Mouse (Mus musculus) myocyte (in vitro differentiated cells): ENCODE measurements around the gene Dtx2. TPM values are rescaled to one million over a fixed set of nuclear protein-coding genes. Genes with fewer than 3 reads are reported as not detected.
A peak's percentile ranks its signal among the peaks of the same experiment; 100 is the strongest.

Experiments used
- H3K27me3 ChIP-seq: one replicate; pipeline ENCODE4 v1.6.1; 2011; ENCODE audit not compliant: control insufficient read depth, insufficient read depth, insufficient read length
- H3K36me3 ChIP-seq: one replicate; pipeline ENCODE4 v1.6.1; 2011; ENCODE audit not compliant: control insufficient read depth, insufficient read depth
- H3K4me2 ChIP-seq: one replicate; pipeline ENCODE4 v1.6.1; 2011; ENCODE audit warnings: low read depth, control low read depth
- H3K4me3 ChIP-seq: one replicate; pipeline ENCODE4 v1.5.1; 2011; ENCODE audit warnings: mild to moderate bottlenecking, control low read depth, moderate library complexity
- H3K79me2 ChIP-seq: one replicate; pipeline ENCODE4 v1.6.1; 2011; ENCODE audit not compliant: control insufficient read depth, insufficient read depth
- H3ac ChIP-seq: one replicate; pipeline ENCODE4 v1.6.1; 2011; ENCODE audit not compliant: control insufficient read depth, insufficient read length
- CEBPB ChIP-seq: IDR thresholded peaks from 2 replicates; pipeline ENCODE4 v1.6.1; 2011; ENCODE audit warnings: mild to moderate bottlenecking, moderate library complexity; ENCODE audit not compliant: poor library complexity, insufficient read depth, severe bottlenecking
- E2F4 ChIP-seq: IDR thresholded peaks from one replicate; pipeline ENCODE4 v1.6.1; 2011; ENCODE audit warnings: mild to moderate bottlenecking, control low read depth, moderate library complexity; ENCODE audit not compliant: insufficient read depth
- MAX ChIP-seq: IDR thresholded peaks from one replicate; pipeline ENCODE4 v1.6.1; 2011; ENCODE audit warnings: low read depth, mild to moderate bottlenecking, control low read depth
- MYOD1 ChIP-seq, 3 experiments: IDR thresholded peaks; one replicate each; pipeline ENCODE4 v1.6.1; 2011; ENCODE audit warnings: control low read depth in 2 of 3, low read depth in 2 of 3, mild to moderate bottlenecking in 2 of 3, moderate library complexity in 1 of 3; ENCODE audit not compliant: insufficient read length in 2 of 3, control insufficient read depth in 1 of 3
- MYOG ChIP-seq, 3 experiments: IDR thresholded peaks; one replicate each; pipeline ENCODE4 v1.6.1; 2011; ENCODE audit warnings: control low read depth in 2 of 3, low read depth in 2 of 3, mild to moderate bottlenecking in 2 of 3; ENCODE audit not compliant: insufficient read length in 2 of 3, control insufficient read depth in 1 of 3, insufficient read depth in 1 of 3
- POLR2A ChIP-seq: IDR thresholded peaks from one replicate; pipeline ENCODE4 v1.6.1; 2011; ENCODE audit warnings: low read depth, mild to moderate bottlenecking, control low read depth, moderate library complexity; ENCODE audit not compliant: insufficient read length
- POLR2AphosphoS2 ChIP-seq: IDR thresholded peaks from one replicate; pipeline ENCODE4 v1.6.1; 2011; ENCODE audit warnings: low read depth, control low read depth; ENCODE audit not compliant: insufficient read length
- REST ChIP-seq: IDR thresholded peaks from one replicate; pipeline ENCODE4 v1.6.1; 2011; ENCODE audit warnings: mild to moderate bottlenecking, control low read depth, moderate library complexity; ENCODE audit not compliant: insufficient read depth, insufficient read length
- SRF ChIP-seq: IDR thresholded peaks from one replicate; pipeline ENCODE4 v1.6.1; 2011; ENCODE audit warnings: low read depth; ENCODE audit not compliant: control insufficient read depth, insufficient read length
- TCF12 ChIP-seq: IDR thresholded peaks from one replicate; pipeline ENCODE4 v1.6.1; 2011; ENCODE audit warnings: mild to moderate bottlenecking, control low read depth; ENCODE audit not compliant: poor library complexity, insufficient read depth, severe bottlenecking
- TCF3 ChIP-seq: IDR thresholded peaks from one replicate; pipeline ENCODE4 v1.6.1; 2011; ENCODE audit warnings: low read depth, control low read depth; ENCODE audit not compliant: insufficient read length
- USF1 ChIP-seq: IDR thresholded peaks from one replicate; pipeline ENCODE4 v1.6.1; 2011; ENCODE audit warnings: low read depth, mild to moderate bottlenecking, control low read depth, moderate library complexity
- polyA plus RNA-seq: library from polyadenylated mRNA; unstranded; fragments of >200 nt; fragmentation: generic; extraction: Trizol; gene quantifications from one replicate; pipeline ENCODE4 v1.2.1, GENCODE M21; 2012; ENCODE audit warnings: missing spikeins

The Dtx2 gene
- polyA plus RNA-seq, 1 experiment, result 18.3 TPM

DNA sequence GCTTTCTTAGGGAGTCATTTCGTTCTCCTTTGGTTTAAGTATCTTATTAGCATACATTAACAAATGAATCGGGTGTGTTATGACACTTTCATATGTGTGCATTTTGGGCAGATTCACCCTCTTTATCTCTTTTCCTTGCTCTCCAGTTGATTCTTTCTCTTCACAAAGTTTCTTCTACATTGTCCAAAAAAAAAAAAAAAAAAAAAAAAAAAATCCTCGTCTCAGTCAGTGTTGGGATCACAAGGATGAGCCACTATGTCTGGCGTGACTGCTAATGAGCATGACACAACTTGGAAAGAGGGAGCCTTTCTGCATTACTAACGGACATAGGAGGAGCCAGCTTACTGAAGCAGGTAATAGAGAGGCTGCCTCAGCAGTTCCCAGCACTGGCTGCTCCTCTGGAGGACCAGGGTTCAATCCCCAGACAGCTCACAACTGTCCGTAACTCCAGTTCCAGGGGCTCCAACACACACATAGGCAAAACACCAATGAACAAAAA is 10.0 kb upstream of the Dtx2 start:
- Histone ChIP-seq H3K79me2 (no peaks in the 10 kb centered on the region), H3ac (no peak overlapping the region), H3K4me2 (no peak overlapping the region), H3K36me3 (no peaks in the 10 kb centered on the region), H3K27me3 (no peaks in the 10 kb centered on the region), H3K4me3 (no peak overlapping the region)
- no peak for TF ChIP-seq TCF12
- no peak for TF ChIP-seq REST
- no peak for TF ChIP-seq SRF
- no peak for TF ChIP-seq POLR2A
- no peak for TF ChIP-seq MYOG (IDR thresholded peaks at IDR 0.05; ENCODE audit: control insufficient read depth in 1 of 3, insufficient read depth in 1 of 3, insufficient read length in 2 of 3, low read depth in 2 of 3)
- TF ChIP-seq CEBPB, result no peak
- TF ChIP-seq MAX, result no peak
- TF ChIP-seq TCF3, result no peak
- TF ChIP-seq MYOD1 (IDR thresholded peaks at IDR 0.05; ENCODE audit: control insufficient read depth in 1 of 3, insufficient read length in 2 of 3, low read depth in 2 of 3), result no peak
- TF ChIP-seq POLR2AphosphoS2, result no peak

DNA sequence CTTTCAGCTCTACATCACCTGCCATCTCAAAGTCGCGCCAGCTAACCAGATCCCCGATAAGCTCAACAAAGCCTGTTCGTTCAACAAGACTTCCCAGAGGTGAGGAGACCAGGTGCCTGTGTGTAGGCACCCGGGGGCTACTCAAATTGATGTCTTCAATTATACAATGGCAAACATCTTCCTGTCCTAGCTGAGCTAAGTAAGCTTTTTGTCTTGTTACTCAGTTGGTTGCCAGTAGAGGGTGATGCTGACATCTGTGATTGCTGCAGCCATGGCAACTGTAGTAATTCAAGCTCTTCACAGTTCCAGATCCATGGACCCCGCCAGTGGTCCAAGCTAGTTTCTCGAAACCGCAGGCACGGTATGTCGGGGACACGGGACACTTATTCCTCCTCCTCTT is 7.4 kb upstream of the Dtx2 start:
- Histone ChIP-seq H3K27me3 (no peaks in the 10 kb centered on the region), H3K36me3 (no peaks in the 10 kb centered on the region), H3K4me3 (no peak overlapping the region), H3K4me2 (no peak overlapping the region), H3K79me2 (no peaks in the 10 kb centered on the region), H3ac (no peak overlapping the region)
- TF ChIP-seq TCF3 (no peak), USF1 (no peak), POLR2A (no peak), MYOG (IDR thresholded peaks at IDR 0.05; ENCODE audit: control insufficient read depth in 1 of 3, insufficient read depth in 1 of 3, insufficient read length in 2 of 3, low read depth in 2 of 3) (no peak), POLR2AphosphoS2 (no peak), CEBPB (no peak), TCF12 (no peak), REST (no peak), MYOD1 (IDR thresholded peaks at IDR 0.05; ENCODE audit: control insufficient read depth in 1 of 3, insufficient read length in 2 of 3, low read depth in 2 of 3) (no peak), MAX (no peak), E2F4 (no peak), SRF (no peak)

DNA sequence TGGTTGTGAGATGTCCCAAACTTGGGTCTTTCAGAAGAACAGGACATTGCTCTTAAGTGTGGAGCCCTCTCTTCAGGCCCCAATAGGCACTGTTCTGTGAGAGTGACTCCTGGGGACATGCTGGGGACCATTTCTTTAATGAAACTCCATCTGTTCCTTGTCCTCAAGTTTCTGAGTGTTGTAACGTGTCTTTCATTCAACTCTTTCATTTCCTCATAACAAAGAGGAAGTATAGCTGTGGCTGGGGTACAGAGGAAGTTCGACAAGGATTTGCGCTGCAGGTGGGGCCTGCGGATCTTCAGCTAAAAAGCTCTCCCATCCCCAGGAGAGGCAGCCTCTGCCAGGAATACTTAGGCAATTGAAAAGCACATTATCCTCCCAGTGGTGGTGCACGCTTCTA is 4.0 kb upstream of the Dtx2 start:
- Histone ChIP-seq H3K27me3 (no peaks in the 10 kb centered on the region), H3K79me2 (peaks cover 7% of the 10 kb centered on the region), H3K36me3 (no peaks in the 10 kb centered on the region), H3ac (no peak overlapping the region), H3K4me2 (no peak overlapping the region), H3K4me3 (no peak overlapping the region)
- TF ChIP-seq POLR2AphosphoS2 (no peak), REST (no peak), TCF3 (no peak), MYOD1 (IDR thresholded peaks at IDR 0.05; ENCODE audit: control insufficient read depth in 1 of 3, insufficient read length in 2 of 3, low read depth in 2 of 3) (no peak), TCF12 (no peak), POLR2A (no peak), CEBPB (no peak), MAX (no peak), E2F4 (no peak), MYOG (IDR thresholded peaks at IDR 0.05; ENCODE audit: control insufficient read depth in 1 of 3, insufficient read depth in 1 of 3, insufficient read length in 2 of 3, low read depth in 2 of 3) (no peak), SRF (no peak), USF1 (no peak)

DNA sequence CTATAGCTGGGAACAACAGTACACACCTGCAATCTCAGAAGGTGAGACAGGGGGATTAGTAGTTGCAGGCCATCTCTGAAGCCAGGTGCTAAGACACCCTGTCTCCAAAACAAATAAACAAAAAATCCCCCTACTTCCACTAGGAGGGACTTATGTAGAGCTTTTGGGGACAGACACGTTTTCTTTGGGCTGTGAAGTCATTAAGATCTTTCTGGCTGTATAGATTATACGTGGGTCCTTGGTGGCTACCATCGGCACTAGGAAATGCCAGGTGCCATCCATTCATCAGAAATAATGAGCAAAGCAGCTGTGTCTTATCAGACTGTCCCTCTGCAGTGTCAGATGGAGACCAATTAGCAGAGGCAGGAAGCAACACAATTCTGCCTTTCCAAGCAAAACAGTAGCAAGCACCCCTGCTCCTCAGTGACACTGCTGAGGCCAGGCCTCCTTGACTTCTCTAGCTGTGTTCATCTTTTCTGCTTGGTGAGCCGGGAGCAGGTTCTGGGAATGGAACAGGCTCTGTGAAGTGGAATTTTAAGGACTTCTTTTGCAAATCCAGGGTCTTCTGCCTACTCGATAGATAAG is 1.1 kb upstream of the Dtx2 start:
- H3ac ChIP-seq, result no peak overlapping the region
- H3K4me3 ChIP-seq, result no peak overlapping the region
- no peaks in the 10 kb centered on the region for H3K36me3 ChIP-seq
- H3K79me2 ChIP-seq, result peaks cover 14% of the 10 kb centered on the region
- no peak for TF ChIP-seq CEBPB
- TF ChIP-seq MYOD1 (IDR thresholded peaks at IDR 0.05; ENCODE audit: control insufficient read depth in 1 of 3, insufficient read length in 2 of 3, low read depth in 2 of 3), result no peak
- H3K4me2 ChIP-seq, result no peak overlapping the region
- H3K27me3 ChIP-seq, result no peaks in the 10 kb centered on the region

DNA sequence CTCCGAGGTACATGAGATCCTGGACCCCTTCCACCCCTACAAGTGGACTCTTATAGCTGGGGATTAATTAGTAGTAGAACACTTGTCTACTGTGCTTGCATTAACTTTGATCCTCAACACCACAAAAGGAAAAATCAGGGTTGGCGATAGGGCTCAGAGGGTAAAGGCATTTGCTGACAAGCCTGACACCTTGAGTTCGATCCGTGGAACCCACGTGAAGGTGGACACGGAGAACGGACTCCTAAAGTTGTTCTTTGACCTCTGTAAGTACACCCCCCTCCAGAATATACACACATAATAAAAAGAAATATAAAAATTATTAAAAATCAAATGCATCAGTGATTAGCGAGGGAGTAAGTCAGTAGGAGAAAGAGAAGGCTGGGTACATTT is 270 bp upstream of the Dtx2 start:
- no peak for TF ChIP-seq TCF12
- no peak for TF ChIP-seq MYOG (IDR thresholded peaks at IDR 0.05; ENCODE audit: control insufficient read depth in 1 of 3, insufficient read depth in 1 of 3, insufficient read length in 2 of 3, low read depth in 2 of 3)
- no peak for TF ChIP-seq SRF
- TF ChIP-seq MAX, result no peak
- TF ChIP-seq POLR2AphosphoS2, result no peak
- no peak for TF ChIP-seq TCF3
- TF ChIP-seq POLR2A, result no peak
- no peak for TF ChIP-seq USF1
- TF ChIP-seq REST, result no peak
- no peak for TF ChIP-seq E2F4
- no peak for TF ChIP-seq CEBPB
- TF ChIP-seq MYOD1 (IDR thresholded peaks at IDR 0.05; ENCODE audit: control insufficient read depth in 1 of 3, insufficient read length in 2 of 3, low read depth in 2 of 3), result no peak
- H3K36me3 ChIP-seq, result peaks cover 3% of the 10 kb centered on the region
- no peaks in the 10 kb centered on the region for H3K27me3 ChIP-seq
- H3K4me2 ChIP-seq, result no peak overlapping the region
- peak overlapping the region; percentile 36 for H3ac ChIP-seq
- H3K79me2 ChIP-seq, result peaks cover 14% of the 10 kb centered on the region
- H3K4me3 ChIP-seq, result peak overlapping the region; percentile 62
